Mouse (Mus musculus): ENCODE results near the gene Dnmt3a.

The Dnmt3a gene

GRCm38 (mm10) chr12:3824906-3825713 lies 19.3 kb downstream of the Dnmt3a start:
- DNase-seq = no peak

GRCm38 (mm10) chr12:3825714-3826080 lies 19.9 kb downstream of the Dnmt3a start:
- DNase-seq = no peak

DNA sequence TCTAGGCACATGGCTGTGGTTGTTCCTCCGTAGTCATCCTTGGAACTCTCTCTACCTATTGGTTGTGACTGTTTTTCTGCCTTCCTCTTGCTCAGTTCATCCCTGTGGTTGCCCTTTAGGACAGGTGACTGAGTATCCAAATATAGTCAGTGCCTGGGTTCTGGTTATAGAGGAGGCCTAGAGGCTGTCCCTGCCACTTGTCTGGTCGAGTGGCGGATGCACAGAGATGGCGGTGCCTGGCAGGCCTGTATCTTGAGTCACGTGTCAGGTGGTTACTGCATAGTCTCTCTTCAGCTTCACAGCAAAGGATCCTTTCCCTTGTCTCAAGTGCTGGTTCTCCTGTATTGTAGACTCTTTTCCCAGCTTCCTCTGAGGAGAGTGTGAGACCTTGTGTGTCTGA lies 22.0 kb downstream of the Dnmt3a start:
- no peak for DNase-seq

GRCm38 (mm10) chr12:3833059-3833760 lies 27.4 kb downstream of the Dnmt3a start:
- no peak for DNase-seq

DNA sequence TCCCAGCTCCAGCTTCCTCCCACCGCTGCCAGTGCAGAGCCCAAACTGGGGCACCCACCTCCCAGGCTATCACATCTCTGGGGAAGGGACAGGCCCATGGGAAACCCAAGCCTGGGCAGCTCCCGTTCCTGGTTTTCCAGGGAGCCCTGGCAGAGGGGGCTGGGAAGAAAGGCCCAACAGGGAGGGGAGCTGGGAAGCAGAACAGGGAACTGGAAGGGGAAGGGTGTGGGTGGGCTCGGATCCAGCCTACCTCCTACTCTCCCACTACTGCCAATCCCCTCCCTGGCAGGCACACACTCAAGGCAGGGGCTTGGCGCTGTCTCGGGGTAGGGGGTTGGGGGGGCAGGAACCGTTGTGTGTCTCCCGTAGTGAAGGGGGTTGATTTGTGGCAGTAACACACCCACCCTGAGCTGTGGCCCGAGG lies 28.1 kb downstream of the Dnmt3a start:
- DNase-seq = peak; percentile 79 to 81

- peak; percentile 46 to 78 for DNase-seq
Measured at GRCm38 (mm10) chr12:3834373-3835314, 28.8 kb downstream of the Dnmt3a start.

- DNase-seq = no peak
Measured at GRCm38 (mm10) chr12:3835576-3835975, 29.8 kb downstream of the Dnmt3a start.

GRCm38 (mm10) chr12:3837081-3837832 lies 31.4 kb downstream of the Dnmt3a start:
- no peak for DNase-seq

GRCm38 (mm10) chr12:3838009-3838408 lies 32.2 kb downstream of the Dnmt3a start:
- DNase-seq = no peak

GRCm38 (mm10) chr12:3839662-3840061 lies 33.9 kb downstream of the Dnmt3a start:
- no peak for DNase-seq

DNA sequence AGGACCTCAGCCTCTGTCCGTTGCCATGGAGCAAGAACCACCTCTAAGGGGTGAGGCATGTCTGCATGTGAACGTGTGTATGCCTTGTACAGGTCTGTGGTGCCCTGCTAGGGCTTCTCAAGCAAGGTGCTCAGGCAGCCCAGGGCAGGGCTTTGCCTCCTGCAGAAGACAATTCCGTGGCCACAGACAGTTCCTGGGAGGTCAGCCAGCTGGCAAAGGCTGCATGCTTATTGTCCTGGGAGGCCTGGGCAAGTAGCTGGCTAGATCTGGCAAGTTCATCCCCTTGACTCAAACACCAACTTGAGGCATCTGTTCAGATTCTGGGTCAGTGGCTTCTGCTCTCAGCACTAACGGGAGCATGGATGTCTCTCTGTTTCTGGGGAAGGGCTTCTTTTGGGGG lies 35.3 kb downstream of the Dnmt3a start:
- peak; percentile 90 to 91 for DNase-seq

- DNase-seq = no peak
Measured at GRCm38 (mm10) chr12:3842843-3843242, 37.0 kb downstream of the Dnmt3a start.

DNA sequence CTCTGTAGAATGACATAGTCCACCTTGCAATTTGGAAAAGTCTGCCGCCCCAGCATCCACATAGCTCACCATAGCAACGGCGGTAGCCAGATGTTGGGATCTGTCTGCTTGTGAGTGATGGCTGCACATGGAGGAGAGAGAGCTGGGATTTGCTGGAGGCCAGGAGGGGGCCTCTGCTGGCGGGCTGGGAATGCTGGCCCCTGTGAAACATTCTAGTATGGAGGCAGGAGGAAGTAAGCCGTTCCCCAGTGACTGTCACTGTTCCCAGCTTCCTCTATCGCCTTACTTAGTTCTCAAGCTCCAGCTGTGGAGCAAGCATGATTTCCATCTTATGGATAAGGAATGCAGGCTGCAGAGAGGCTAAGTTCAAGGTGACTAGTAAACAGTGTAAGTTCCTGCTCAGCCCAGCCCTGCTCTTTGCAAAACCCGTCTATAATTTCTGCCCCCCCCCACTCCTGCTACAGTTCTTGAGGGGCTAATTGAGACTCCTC lies 37.6 kb downstream of the Dnmt3a start:
- DNase-seq = no peak

DNA sequence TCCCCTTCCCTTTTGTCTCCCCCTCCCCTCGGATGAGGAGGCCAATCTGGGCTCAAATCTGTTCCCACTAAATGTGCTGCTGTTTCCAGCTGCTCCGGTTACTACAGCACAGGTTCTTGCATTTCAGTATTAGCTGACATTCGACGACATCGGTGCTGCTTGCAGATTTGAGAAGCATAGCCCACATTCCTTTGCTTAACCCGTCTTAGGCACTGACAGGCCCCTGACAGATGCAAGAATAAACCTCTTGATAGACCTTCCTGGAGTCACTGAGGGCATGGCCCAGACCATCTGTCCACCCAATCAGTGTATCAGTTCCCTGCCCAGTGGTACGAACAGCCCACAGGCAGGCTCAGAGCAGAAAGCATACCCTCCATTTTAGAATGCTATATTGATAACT lies 38.1 kb downstream of the Dnmt3a start:
- DNase-seq = no peak

GRCm38 (mm10) chr12:3844335-3844734 lies 38.5 kb downstream of the Dnmt3a start:
- peak; percentile 36 to 65 for DNase-seq

DNA sequence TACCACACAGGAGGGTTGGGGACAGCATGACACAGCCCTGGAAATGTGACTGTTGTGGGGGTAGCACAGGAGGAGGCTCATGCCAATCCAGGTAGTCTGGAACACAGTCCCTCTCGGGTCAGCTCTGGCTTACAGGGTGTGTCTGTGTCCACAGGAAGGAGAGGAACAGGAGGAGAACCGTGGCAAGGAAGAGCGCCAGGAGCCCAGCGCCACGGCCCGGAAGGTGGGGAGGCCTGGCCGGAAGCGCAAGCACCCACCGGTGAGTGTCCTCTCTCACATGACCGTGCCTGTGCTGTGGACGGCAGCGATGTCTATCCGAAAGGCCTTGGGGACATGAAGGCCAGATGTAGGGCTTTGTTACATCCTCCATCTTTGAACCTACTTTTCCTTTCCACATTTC lies 43.7 kb downstream of the Dnmt3a start:
- no peak for DNase-seq

DNA sequence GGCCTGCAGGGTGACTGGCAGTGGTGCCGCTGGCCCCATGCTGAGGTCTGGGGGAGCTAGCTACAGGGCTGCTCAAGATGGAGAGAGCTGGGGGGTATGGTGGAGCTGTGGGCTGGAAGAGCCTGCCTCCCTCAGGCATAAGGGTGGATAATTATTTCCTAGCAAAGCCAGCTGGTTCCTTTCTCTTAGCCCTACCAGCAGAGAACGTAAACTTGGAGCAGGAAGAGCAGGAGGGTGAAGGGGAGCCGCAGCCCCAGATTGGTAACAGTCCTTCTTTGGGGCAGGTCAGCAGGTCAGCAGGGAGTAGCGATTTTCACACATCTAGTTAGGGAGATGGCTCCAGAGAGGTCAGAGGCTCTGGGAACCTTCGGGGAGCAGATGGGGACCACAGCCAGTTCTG lies 44.4 kb downstream of the Dnmt3a start:
- no peak for DNase-seq

GRCm38 (mm10) chr12:3850731-3851130 lies 44.9 kb downstream of the Dnmt3a start:
- no peak for DNase-seq

DNA sequence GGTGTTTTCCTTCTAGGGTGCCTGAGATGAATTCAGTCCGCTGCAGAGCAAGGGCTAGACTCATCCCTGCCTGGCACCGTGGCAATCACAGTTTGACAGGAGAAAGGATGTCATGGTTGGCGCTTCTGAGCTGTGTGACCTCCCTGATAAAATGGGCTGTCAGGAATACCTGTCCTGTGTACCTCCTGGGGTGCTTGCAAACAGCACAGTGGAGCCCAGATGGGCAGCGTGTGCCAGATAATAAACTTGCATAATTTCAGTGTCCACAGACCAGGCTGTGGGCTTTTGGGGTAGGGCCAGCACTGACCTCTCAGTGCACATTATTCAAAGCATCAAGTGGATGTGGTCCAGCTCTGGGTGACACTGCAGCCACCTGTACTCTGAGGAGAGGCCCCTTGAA lies 45.4 kb downstream of the Dnmt3a start:
- DNase-seq = no peak

- DNase-seq = peak in 1 of 2 experiments; percentile 58
Measured at GRCm38 (mm10) chr12:3852521-3852920, 46.7 kb downstream of the Dnmt3a start.

- DNase-seq = no peak
Measured at GRCm38 (mm10) chr12:3854419-3854818, 48.6 kb downstream of the Dnmt3a start.
